Mouse (Mus musculus): ENCODE results near the gene Rgs17.

DNA sequence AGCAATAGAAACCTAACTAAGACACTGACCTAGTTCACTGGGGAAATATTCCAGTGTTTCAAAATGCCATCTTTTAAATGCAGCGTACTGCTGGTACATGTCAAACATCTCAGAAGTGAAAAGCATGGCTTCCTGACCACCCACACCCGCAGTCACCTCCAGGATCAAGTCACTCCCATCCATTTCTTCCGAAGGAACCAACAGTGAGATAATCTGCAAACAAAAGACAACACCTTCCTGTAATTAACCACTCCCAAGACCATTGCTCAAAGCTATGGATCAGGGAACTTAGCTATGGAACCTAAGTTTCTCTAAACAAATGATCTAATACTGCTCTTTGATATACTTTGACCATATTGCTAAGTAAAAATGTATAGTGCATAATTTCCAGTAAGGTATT is 103.4 kb downstream of the Rgs17 start:
- TF ChIP-seq CTCF (IDR thresholded peaks at IDR 0.05; ENCODE audit: borderline replicate concordance, control insufficient read depth, extremely low read depth, insufficient read depth, low read length, poor library complexity) (no peak), POLR2A (IDR thresholded peaks at IDR 0.05; ENCODE audit: control insufficient read depth, extremely low read depth, insufficient read depth, low read length, poor library complexity) (no peak)
